Mouse (Mus musculus): Measurements from ENCODE around the gene Ppm1d. TPM values are rescaled to one million over a fixed set of nuclear protein-coding genes. Genes with fewer than 3 reads are reported as not detected.

The Ppm1d gene
- polyA plus RNA-seq, 1 experiment, result 6.1 TPM

DNA sequence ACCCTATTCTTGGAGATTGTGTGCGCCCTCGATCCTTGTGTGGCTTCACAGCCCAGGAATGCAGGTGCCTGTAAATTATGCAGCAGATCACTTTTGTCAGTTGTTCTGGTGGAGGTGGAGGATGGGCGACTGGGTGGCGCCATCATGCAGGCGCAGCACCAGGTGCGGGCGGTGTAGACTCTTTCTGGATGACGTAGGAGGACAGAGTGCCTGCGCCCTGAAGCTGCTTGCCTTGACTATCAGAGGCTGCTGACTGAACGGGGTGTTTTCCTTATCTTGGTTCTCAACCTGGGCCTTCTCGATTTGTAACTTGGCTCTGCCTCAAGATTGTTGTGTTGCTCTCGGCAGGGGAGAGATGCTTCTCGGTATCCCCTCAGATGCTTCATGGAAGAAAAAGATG is 13.1 kb upstream of the Ppm1d start:
- no peak overlapping the region for H3ac ChIP-seq (ENCODE audit: control insufficient read depth, insufficient read length)
- no peak for TF ChIP-seq TCF3 (IDR thresholded peaks at IDR 0.05; ENCODE audit: insufficient read length, low read depth)
- no peak for TF ChIP-seq MAX (IDR thresholded peaks at IDR 0.05; ENCODE audit: low read depth)
- TF ChIP-seq POLR2A (IDR thresholded peaks at IDR 0.05; ENCODE audit: insufficient read length, low read depth), result no peak
- TF ChIP-seq E2F4 (IDR thresholded peaks at IDR 0.05; ENCODE audit: insufficient read depth), result no peak
- TF ChIP-seq USF1 (IDR thresholded peaks at IDR 0.05; ENCODE audit: low read depth), result no peak
- TF ChIP-seq CEBPB (IDR thresholded peaks at IDR 0.05; ENCODE audit: insufficient read depth, poor library complexity, severe bottlenecking), result no peak
- no peak for TF ChIP-seq MYOD1 (IDR thresholded peaks at IDR 0.05; ENCODE audit: control insufficient read depth in 1 of 3, insufficient read length in 2 of 3, low read depth in 2 of 3)
- no peak for TF ChIP-seq REST (IDR thresholded peaks at IDR 0.05; ENCODE audit: insufficient read depth, insufficient read length)
- no peak for TF ChIP-seq SRF (IDR thresholded peaks at IDR 0.05; ENCODE audit: control insufficient read depth, insufficient read length, low read depth)
- no peak for TF ChIP-seq MYOG (IDR thresholded peaks at IDR 0.05; ENCODE audit: control insufficient read depth in 1 of 3, insufficient read depth in 1 of 3, insufficient read length in 2 of 3, low read depth in 2 of 3)
- no peaks in the 10 kb centered on the region for H3K27me3 ChIP-seq (ENCODE audit: control insufficient read depth, insufficient read depth, insufficient read length)
- no peaks in the 10 kb centered on the region for H3K79me2 ChIP-seq (ENCODE audit: control insufficient read depth, insufficient read depth)
- no peaks in the 10 kb centered on the region for H3K36me3 ChIP-seq (ENCODE audit: control insufficient read depth, insufficient read depth)
- H3K4me3 ChIP-seq, result no peak overlapping the region
- H3K4me2 ChIP-seq (ENCODE audit: low read depth), result no peak overlapping the region

DNA sequence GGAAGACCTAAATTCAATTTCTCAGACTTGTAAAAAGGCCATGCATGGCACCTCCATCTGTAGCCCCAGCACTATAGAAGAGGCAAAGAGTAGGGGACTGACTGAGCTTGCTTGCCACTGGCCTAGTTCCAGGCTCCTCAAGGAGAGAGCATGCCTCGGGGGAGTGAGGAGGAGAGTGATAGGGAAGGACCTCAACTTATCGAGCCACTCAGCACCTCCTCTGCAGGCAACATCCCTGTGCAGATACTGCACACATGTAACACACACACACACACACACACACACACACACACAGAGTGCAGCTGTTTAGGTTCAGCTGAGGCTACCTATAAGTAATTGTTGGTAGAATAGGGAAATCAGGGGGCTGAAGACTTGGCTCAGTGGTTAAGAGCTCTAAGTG is 11.2 kb upstream of the Ppm1d start:
- TF ChIP-seq REST (IDR thresholded peaks at IDR 0.05; ENCODE audit: insufficient read depth, insufficient read length) (no peak), MYOD1 (IDR thresholded peaks at IDR 0.05; ENCODE audit: control insufficient read depth in 1 of 3, insufficient read length in 2 of 3, low read depth in 2 of 3) (no peak), CEBPB (IDR thresholded peaks at IDR 0.05; ENCODE audit: insufficient read depth, poor library complexity, severe bottlenecking) (no peak), E2F4 (IDR thresholded peaks at IDR 0.05; ENCODE audit: insufficient read depth) (no peak), SRF (IDR thresholded peaks at IDR 0.05; ENCODE audit: control insufficient read depth, insufficient read length, low read depth) (no peak), TCF12 (IDR thresholded peaks at IDR 0.05; ENCODE audit: insufficient read depth, poor library complexity, severe bottlenecking) (no peak), POLR2AphosphoS2 (IDR thresholded peaks at IDR 0.05; ENCODE audit: insufficient read length, low read depth) (no peak), POLR2A (IDR thresholded peaks at IDR 0.05; ENCODE audit: insufficient read length, low read depth) (no peak)
- no peak overlapping the region for H3K4me3 ChIP-seq
- no peaks in the 10 kb centered on the region for H3K79me2 ChIP-seq (ENCODE audit: control insufficient read depth, insufficient read depth)
- no peaks in the 10 kb centered on the region for H3K27me3 ChIP-seq (ENCODE audit: control insufficient read depth, insufficient read depth, insufficient read length)
- no peak overlapping the region for H3K4me2 ChIP-seq (ENCODE audit: low read depth)
- H3ac ChIP-seq (ENCODE audit: control insufficient read depth, insufficient read length), result no peak overlapping the region
- H3K36me3 ChIP-seq (ENCODE audit: control insufficient read depth, insufficient read depth), result no peaks in the 10 kb centered on the region

DNA sequence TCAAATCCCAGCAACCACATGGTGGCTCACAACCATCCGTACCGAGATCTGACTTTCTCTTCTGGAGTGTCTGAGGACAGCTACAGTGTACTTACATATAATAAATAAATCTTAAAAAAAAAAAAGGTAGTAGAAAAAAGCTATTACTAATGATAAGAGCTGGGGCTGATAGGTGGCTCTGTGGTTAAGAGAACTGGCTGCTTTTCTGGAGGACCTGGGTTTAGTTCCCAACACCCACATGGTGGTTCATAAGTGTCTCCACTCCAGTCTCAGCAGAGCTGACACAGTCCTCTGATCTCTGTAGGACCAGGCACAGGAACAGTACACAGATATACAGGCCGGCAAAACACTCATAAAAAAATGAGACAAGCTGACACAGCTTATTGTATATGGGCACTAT is 9.9 kb upstream of the Ppm1d start:
- Histone ChIP-seq H3K79me2 (ENCODE audit: control insufficient read depth, insufficient read depth) (no peaks in the 10 kb centered on the region), H3K27me3 (ENCODE audit: control insufficient read depth, insufficient read depth, insufficient read length) (no peaks in the 10 kb centered on the region), H3K4me2 (ENCODE audit: low read depth) (no peak overlapping the region), H3ac (ENCODE audit: control insufficient read depth, insufficient read length) (no peak overlapping the region), H3K4me3 (no peak overlapping the region), H3K36me3 (ENCODE audit: control insufficient read depth, insufficient read depth) (no peaks in the 10 kb centered on the region)
- no peak for TF ChIP-seq MAX (IDR thresholded peaks at IDR 0.05; ENCODE audit: low read depth)
- no peak for TF ChIP-seq E2F4 (IDR thresholded peaks at IDR 0.05; ENCODE audit: insufficient read depth)
- no peak for TF ChIP-seq CEBPB (IDR thresholded peaks at IDR 0.05; ENCODE audit: insufficient read depth, poor library complexity, severe bottlenecking)
- TF ChIP-seq MYOD1 (IDR thresholded peaks at IDR 0.05; ENCODE audit: control insufficient read depth in 1 of 3, insufficient read length in 2 of 3, low read depth in 2 of 3), result no peak
- TF ChIP-seq USF1 (IDR thresholded peaks at IDR 0.05; ENCODE audit: low read depth), result no peak
- no peak for TF ChIP-seq POLR2A (IDR thresholded peaks at IDR 0.05; ENCODE audit: insufficient read length, low read depth)
- no peak for TF ChIP-seq POLR2AphosphoS2 (IDR thresholded peaks at IDR 0.05; ENCODE audit: insufficient read length, low read depth)
- TF ChIP-seq SRF (IDR thresholded peaks at IDR 0.05; ENCODE audit: control insufficient read depth, insufficient read length, low read depth), result no peak
- no peak for TF ChIP-seq TCF3 (IDR thresholded peaks at IDR 0.05; ENCODE audit: insufficient read length, low read depth)
- no peak for TF ChIP-seq REST (IDR thresholded peaks at IDR 0.05; ENCODE audit: insufficient read depth, insufficient read length)
- TF ChIP-seq MYOG (IDR thresholded peaks at IDR 0.05; ENCODE audit: control insufficient read depth in 1 of 3, insufficient read depth in 1 of 3, insufficient read length in 2 of 3, low read depth in 2 of 3), result no peak
- no peak for TF ChIP-seq TCF12 (IDR thresholded peaks at IDR 0.05; ENCODE audit: insufficient read depth, poor library complexity, severe bottlenecking)

DNA sequence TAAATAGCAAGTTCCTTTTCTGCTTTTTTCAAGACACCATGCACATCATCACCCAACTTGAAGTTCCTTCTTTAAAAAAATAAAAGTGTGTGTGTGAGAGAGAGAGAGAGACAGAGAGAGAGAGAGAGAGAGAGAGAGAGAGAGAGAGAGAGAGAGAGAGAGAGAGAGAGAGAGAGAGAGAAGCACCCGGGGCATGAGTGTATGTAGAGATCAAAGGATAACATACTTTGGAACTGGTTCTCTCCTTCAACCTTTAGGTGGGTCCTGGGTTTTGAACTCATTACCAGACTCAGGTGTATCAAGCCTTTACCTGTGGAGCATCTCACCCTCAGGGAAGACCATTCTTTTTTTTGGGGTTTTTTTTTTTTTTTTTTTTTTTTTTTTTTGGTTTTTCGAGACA is 9.2 kb upstream of the Ppm1d start:
- H3K4me2 ChIP-seq (ENCODE audit: low read depth), result no peak overlapping the region
- TF ChIP-seq E2F4 (IDR thresholded peaks at IDR 0.05; ENCODE audit: insufficient read depth) (no peak), MYOD1 (IDR thresholded peaks at IDR 0.05; ENCODE audit: control insufficient read depth in 1 of 3, insufficient read length in 2 of 3, low read depth in 2 of 3) (no peak), POLR2A (IDR thresholded peaks at IDR 0.05; ENCODE audit: insufficient read length, low read depth) (no peak), USF1 (IDR thresholded peaks at IDR 0.05; ENCODE audit: low read depth) (no peak), MAX (IDR thresholded peaks at IDR 0.05; ENCODE audit: low read depth) (no peak)
- no peak overlapping the region for H3ac ChIP-seq (ENCODE audit: control insufficient read depth, insufficient read length)
- H3K4me3 ChIP-seq, result no peak overlapping the region
- H3K79me2 ChIP-seq (ENCODE audit: control insufficient read depth, insufficient read depth), result no peaks in the 10 kb centered on the region
- H3K27me3 ChIP-seq (ENCODE audit: control insufficient read depth, insufficient read depth, insufficient read length), result no peaks in the 10 kb centered on the region
- no peaks in the 10 kb centered on the region for H3K36me3 ChIP-seq (ENCODE audit: control insufficient read depth, insufficient read depth)

DNA sequence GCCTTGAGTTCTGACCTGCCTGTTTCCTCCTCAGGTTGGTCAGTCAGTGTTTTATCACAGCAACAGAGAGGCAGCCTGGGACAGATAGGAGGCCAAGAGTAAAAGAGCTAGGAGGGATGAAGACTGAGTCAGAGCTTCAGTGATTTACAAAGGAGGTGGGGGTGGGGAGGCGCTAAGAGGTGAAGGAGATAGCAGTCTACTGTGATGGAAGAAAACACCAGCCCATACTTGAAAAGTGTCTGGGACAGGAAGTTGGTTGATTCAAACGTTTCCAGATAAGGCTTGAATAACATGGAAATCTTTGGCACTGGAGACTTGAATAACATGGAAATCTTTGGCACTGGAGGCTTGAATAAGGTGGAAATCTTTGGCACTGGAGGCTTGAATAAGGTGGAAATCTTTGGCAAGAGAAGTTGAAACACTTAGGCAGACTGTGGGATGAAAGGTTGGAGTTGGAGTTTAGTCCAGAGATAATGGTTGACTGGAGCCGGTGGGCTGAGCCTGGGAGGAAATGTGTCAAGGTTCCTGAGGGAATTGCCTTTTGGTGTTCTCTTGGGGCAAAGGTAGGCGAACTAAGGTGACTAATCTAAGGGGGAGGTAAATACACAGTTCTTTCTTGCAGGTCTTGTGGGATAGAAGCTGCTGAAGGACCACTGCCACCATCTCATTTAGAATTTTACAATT is 4.3 kb upstream of the Ppm1d start:
- Histone ChIP-seq H3K36me3 (ENCODE audit: control insufficient read depth, insufficient read depth) (no peaks in the 10 kb centered on the region), H3K27me3 (ENCODE audit: control insufficient read depth, insufficient read depth, insufficient read length) (no peaks in the 10 kb centered on the region)
- TF ChIP-seq SRF (IDR thresholded peaks at IDR 0.05; ENCODE audit: control insufficient read depth, insufficient read length, low read depth), result no peak
- no peak for TF ChIP-seq MAX (IDR thresholded peaks at IDR 0.05; ENCODE audit: low read depth)
- no peak for TF ChIP-seq REST (IDR thresholded peaks at IDR 0.05; ENCODE audit: insufficient read depth, insufficient read length)
- no peak for TF ChIP-seq TCF3 (IDR thresholded peaks at IDR 0.05; ENCODE audit: insufficient read length, low read depth)
- no peak for TF ChIP-seq CEBPB (IDR thresholded peaks at IDR 0.05; ENCODE audit: insufficient read depth, poor library complexity, severe bottlenecking)
- TF ChIP-seq POLR2A (IDR thresholded peaks at IDR 0.05; ENCODE audit: insufficient read length, low read depth), result no peak
- no peak for TF ChIP-seq POLR2AphosphoS2 (IDR thresholded peaks at IDR 0.05; ENCODE audit: insufficient read length, low read depth)
- TF ChIP-seq TCF12 (IDR thresholded peaks at IDR 0.05; ENCODE audit: insufficient read depth, poor library complexity, severe bottlenecking), result no peak
- TF ChIP-seq USF1 (IDR thresholded peaks at IDR 0.05; ENCODE audit: low read depth), result no peak

More for the DNA sequence above, 4.3 kb upstream of the Ppm1d start:
- Histone ChIP-seq H3K4me3 (no peak overlapping the region), H3K4me2 (ENCODE audit: low read depth) (no peak overlapping the region), H3ac (ENCODE audit: control insufficient read depth, insufficient read length) (no peak overlapping the region), H3K79me2 (ENCODE audit: control insufficient read depth, insufficient read depth) (peaks cover 1% of the 10 kb centered on the region)

All from myocyte (in vitro differentiated cells).